Mouse (Mus musculus) MEL (cell line): ENCODE data around the gene Lrrn4. TPM values are rescaled to one million over a fixed set of nuclear protein-coding genes. Genes with fewer than 3 reads are reported as not detected.

Source experiments
- DNase-seq: peaks from one replicate; pipeline ENCODE4 v3.0.0; 2011; ENCODE audit warnings: low read depth, low spot score
- H3K27ac ChIP-seq: 2 replicates; pipeline ENCODE4 v1.5.1; 2012; ENCODE audit warnings: low read depth, mild to moderate bottlenecking, control low read depth, low read length, moderate library complexity; ENCODE audit not compliant: control insufficient read depth
- H3K27me3 ChIP-seq, 2 experiments: fragments of 150-350 bp in 1 of 2; sonication (generic) in 1 of 2; 2 replicates each; pipeline ENCODE4 v1.6.1; 2012; ENCODE audit warnings: low read length in 2 of 2, mild to moderate bottlenecking in 2 of 2, improper control_type of control experiment in 1 of 2, moderate library complexity in 1 of 2; ENCODE audit not compliant: insufficient read depth in 2 of 2, control insufficient read depth in 1 of 2
- H3K36me3 ChIP-seq, 2 experiments: 2 replicates each; pipeline ENCODE4 v1.6.1; 2012 to 2014; ENCODE audit warnings: low read length in 2 of 2, improper control_type of control experiment in 1 of 2, inconsistent platforms in 1 of 2, mild to moderate bottlenecking in 1 of 2; ENCODE audit not compliant: insufficient read depth in 2 of 2, control insufficient read depth in 1 of 2
- H3K4me1 ChIP-seq, 2 experiments: fragments of 150-350 bp in 1 of 2; sonication (generic) in 1 of 2; 2 replicates each; pipeline ENCODE4 v1.6.1; 2012; ENCODE audit warnings: low read length in 2 of 2, improper control_type of control experiment in 1 of 2, mild to moderate bottlenecking in 1 of 2; ENCODE audit not compliant: insufficient read depth in 2 of 2, control insufficient read depth in 1 of 2
- H3K4me3 ChIP-seq, 2 experiments: fragments of 150-350 bp in 1 of 2; sonication (generic) in 1 of 2; 2 replicates each; pipeline ENCODE4 v1.5.1; 2012; ENCODE audit warnings: low read depth in 2 of 2, low read length in 2 of 2, mild to moderate bottlenecking in 2 of 2, moderate library complexity in 2 of 2, control low read depth in 1 of 2, improper control_type of control experiment in 1 of 2; ENCODE audit not compliant: control insufficient read depth in 1 of 2, insufficient read depth in 1 of 2
- H3K79me2 ChIP-seq: 2 replicates; pipeline ENCODE4 v1.6.1; 2012; ENCODE audit warnings: mild to moderate bottlenecking, low read length, moderate library complexity; ENCODE audit not compliant: control insufficient read depth, poor library complexity, insufficient read depth
- H3K9ac ChIP-seq: 2 replicates; pipeline ENCODE4 v1.6.1; 2012; ENCODE audit warnings: low read depth, mild to moderate bottlenecking, control low read depth, low read length, moderate library complexity; ENCODE audit not compliant: control insufficient read depth, poor library complexity, severe bottlenecking
- H3K9me3 ChIP-seq: fragments of 150-350 bp; sonication (generic); replicated peaks from 2 replicates; pipeline ENCODE4 v1.6.1; 2012; ENCODE audit warnings: mild to moderate bottlenecking, low read length, improper control_type of control experiment, moderate library complexity; ENCODE audit not compliant: insufficient read depth
- CHD1 ChIP-seq: IDR thresholded peaks from 2 replicates; pipeline ENCODE4 v1.6.1; 2012; ENCODE audit warnings: low read depth, mild to moderate bottlenecking, inconsistent platforms, low read length, improper control_type of control experiment
- CHD2 ChIP-seq: IDR thresholded peaks from 2 replicates; pipeline ENCODE4 v1.6.1; 2011; ENCODE audit warnings: low read length, improper control_type of control experiment
- CTCF ChIP-seq, 3 experiments: IDR thresholded peaks in 2 of 3; conservative IDR thresholded peaks in 1 of 3; 2 replicates each; pipeline ENCODE4 v1.5.1; 2011 to 2012; ENCODE audit warnings: low read length in 3 of 3, low read depth in 2 of 3, mild to moderate bottlenecking in 2 of 3, improper control_type of control experiment in 1 of 3, inconsistent platforms in 1 of 3, mixed read lengths in 1 of 3, moderate library complexity in 1 of 3; ENCODE audit not compliant: control insufficient read depth in 1 of 3, insufficient read depth in 1 of 3, poor library complexity in 1 of 3, severe bottlenecking in 1 of 3
- E2F4 ChIP-seq: IDR thresholded peaks from 2 replicates; pipeline ENCODE4 v1.6.1; 2011; ENCODE audit warnings: low read depth, low read length, improper control_type of control experiment, borderline replicate concordance
- ELF1 ChIP-seq: IDR thresholded peaks from 2 replicates; pipeline ENCODE4 v1.6.1; 2014; ENCODE audit warnings: low read depth, mild to moderate bottlenecking, inconsistent platforms, low read length, improper control_type of control experiment, moderate library complexity
- EP300 ChIP-seq, 2 experiments: IDR thresholded peaks; 2 replicates each; pipeline ENCODE4 v1.6.1; 2011; ENCODE audit warnings: improper control_type of control experiment in 2 of 2, low read length in 2 of 2, low read depth in 1 of 2, mild to moderate bottlenecking in 1 of 2
- GABPA ChIP-seq: IDR thresholded peaks from 2 replicates; pipeline ENCODE4 v1.6.1; 2012; ENCODE audit warnings: low read depth, mild to moderate bottlenecking, inconsistent platforms, low read length, improper control_type of control experiment, moderate library complexity
- KAT2A ChIP-seq: conservative IDR thresholded peaks from 2 replicates; pipeline ENCODE4 v1.6.1; 2012; ENCODE audit warnings: low read depth, low read length, improper control_type of control experiment, inconsistent platforms
- MAFK ChIP-seq: IDR thresholded peaks from 2 replicates; pipeline ENCODE4 v1.6.1; 2011; ENCODE audit warnings: low read depth, mild to moderate bottlenecking, low read length, improper control_type of control experiment, borderline replicate concordance
- MAX ChIP-seq: IDR thresholded peaks from 2 replicates; pipeline ENCODE4 v1.6.1; 2011; ENCODE audit warnings: low read length, improper control_type of control experiment
- MEF2A ChIP-seq: IDR thresholded peaks from 2 replicates; pipeline ENCODE4 v1.6.1; 2014; ENCODE audit warnings: low read depth, mild to moderate bottlenecking, inconsistent platforms, low read length, improper control_type of control experiment; ENCODE audit not compliant: poor library complexity, insufficient replicate concordance, severe bottlenecking; ENCODE audit errors: extremely low read depth
- MXI1 ChIP-seq: IDR thresholded peaks from 2 replicates; pipeline ENCODE4 v1.6.1; 2011; ENCODE audit warnings: mild to moderate bottlenecking, low read depth, low read length, improper control_type of control experiment
- MYB ChIP-seq: IDR thresholded peaks from 2 replicates; pipeline ENCODE4 v1.6.1; 2011; ENCODE audit warnings: mild to moderate bottlenecking, low read depth, low read length, improper control_type of control experiment
- MYC ChIP-seq: IDR thresholded peaks from 2 replicates; pipeline ENCODE4 v1.6.1; 2011; ENCODE audit warnings: low read depth, mild to moderate bottlenecking, low read length, improper control_type of control experiment, moderate library complexity
- NELFE ChIP-seq: IDR thresholded peaks from 2 replicates; pipeline ENCODE4 v1.6.1; 2011; ENCODE audit warnings: low read depth, low read length, improper control_type of control experiment
- NRF1 ChIP-seq: IDR thresholded peaks from 2 replicates; pipeline ENCODE4 v1.6.1; 2014; ENCODE audit warnings: low read depth, mild to moderate bottlenecking, inconsistent platforms, low read length, improper control_type of control experiment, moderate library complexity; ENCODE audit not compliant: poor library complexity, insufficient read depth, severe bottlenecking
- POLR2A ChIP-seq, 2 experiments: IDR thresholded peaks; 2 replicates each; pipeline ENCODE4 v1.6.1; 2011 to 2012; ENCODE audit warnings: low read length in 2 of 2, mild to moderate bottlenecking in 2 of 2, control low read depth in 1 of 2, improper control_type of control experiment in 1 of 2, low read depth in 1 of 2, moderate library complexity in 1 of 2; ENCODE audit not compliant: control insufficient read depth in 1 of 2, insufficient read depth in 1 of 2, poor library complexity in 1 of 2
- POLR2AphosphoS5 ChIP-seq: IDR thresholded peaks from 2 replicates; pipeline ENCODE4 v1.6.1; 2012; ENCODE audit warnings: low read depth, borderline replicate concordance, mild to moderate bottlenecking, inconsistent platforms, low read length, moderate library complexity, mixed read lengths
- RAD21 ChIP-seq: IDR thresholded peaks from 2 replicates; pipeline ENCODE4 v1.6.1; 2011; ENCODE audit warnings: mild to moderate bottlenecking, low read depth, low read length, improper control_type of control experiment
- SMC3 ChIP-seq: IDR thresholded peaks from 2 replicates; pipeline ENCODE4 v1.6.1; 2011; ENCODE audit warnings: low read depth, low read length, improper control_type of control experiment
- TBP ChIP-seq: IDR thresholded peaks from 2 replicates; pipeline ENCODE4 v1.8.0; 2011; ENCODE audit warnings: low read depth, low read length, improper control_type of control experiment
- TCF12 ChIP-seq: IDR thresholded peaks from 2 replicates; pipeline ENCODE4 v1.6.1; 2014; ENCODE audit warnings: low read depth, mild to moderate bottlenecking, inconsistent platforms, low read length, improper control_type of control experiment, moderate library complexity
- UBTF ChIP-seq: IDR thresholded peaks from 2 replicates; pipeline ENCODE4 v1.6.1; 2012; ENCODE audit warnings: low read depth, mild to moderate bottlenecking, inconsistent platforms, low read length, improper control_type of control experiment, moderate library complexity, borderline replicate concordance; ENCODE audit not compliant: insufficient read depth
- USF2 ChIP-seq, 2 experiments: IDR thresholded peaks; 2 replicates each; pipeline ENCODE4 v1.6.1; 2011 to 2012; ENCODE audit warnings: improper control_type of control experiment in 2 of 2, low read length in 2 of 2, borderline replicate concordance in 1 of 2, inconsistent platforms in 1 of 2, low read depth in 1 of 2, mild to moderate bottlenecking in 1 of 2; ENCODE audit not compliant: insufficient read depth in 1 of 2
- ZKSCAN1 ChIP-seq: IDR thresholded peaks from 2 replicates; pipeline ENCODE4 v1.6.1; 2012; ENCODE audit warnings: low read depth, mild to moderate bottlenecking, inconsistent platforms, low read length, improper control_type of control experiment, moderate library complexity
- ZNF384 ChIP-seq: IDR thresholded peaks from 2 replicates; pipeline ENCODE4 v1.6.1; 2012; ENCODE audit warnings: low read depth, mild to moderate bottlenecking, inconsistent platforms, low read length, improper control_type of control experiment
- polyA plus RNA-seq, 2 experiments: library from polyadenylated mRNA; stranded (reverse) in 1 of 2; unstranded in 1 of 2; fragments of >175 nt in 1 of 2; fragments of >200 nt in 1 of 2; gene quantifications; 2 replicates each; pipeline versions ENCODE4 v1.2.1 to v1.2.4; 2012; ENCODE audit warnings: low replicate concordance in 2 of 2, low read depth in 1 of 2; ENCODE audit not compliant: insufficient read length in 2 of 2, insufficient read depth in 1 of 2, missing spikeins in 1 of 2
- total RNA-seq: library from RNA; depleted of rRNA; stranded (reverse); fragments of 300-350 nt; gene quantifications from 2 replicates; pipeline ENCODE4 v1.2.3, GENCODE M21; 2012

Lrrn4 gene
- total and polyA plus RNA-seq, 3 experiments: not detected

DNA sequence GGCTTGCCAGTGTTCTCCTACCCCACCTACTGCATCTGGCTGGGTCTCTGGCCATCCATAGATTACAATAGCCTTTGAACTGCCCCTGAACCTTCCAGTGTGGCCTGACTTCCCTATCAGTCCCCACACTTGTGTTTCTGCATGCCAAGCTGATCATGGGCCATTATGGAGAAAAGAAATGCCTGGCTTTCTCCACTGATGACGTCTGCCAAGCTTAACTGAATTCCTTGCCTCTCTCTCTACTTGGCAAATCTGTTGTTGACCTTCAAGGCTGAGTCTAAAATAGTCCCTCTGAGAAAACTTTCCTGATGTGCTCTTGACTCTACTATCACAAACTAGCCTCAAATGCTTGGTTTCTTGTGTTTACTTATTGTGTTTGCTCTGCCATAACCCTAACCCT, 17.5 kb upstream of the Lrrn4 start:
- H3K27ac ChIP-seq: no peak overlapping the region
- H3K36me3 ChIP-seq: no peaks in the 10 kb centered on the region
- H3K79me2 ChIP-seq: no peaks in the 10 kb centered on the region
- no peak overlapping the region for H3K4me3 ChIP-seq
- H3K4me1 ChIP-seq: no peaks in the 10 kb centered on the region
- peaks cover 0 to 1% of the 10 kb centered on the region in 2 experiments; a peak in 1 of 4 replicates for H3K27me3 ChIP-seq
- no peak for DNase-seq
- TF ChIP-seq MXI1 (no peak), RAD21 (no peak), POLR2A (IDR thresholded peaks at IDR 0.05; ENCODE audit: control insufficient read depth in 1 of 2, insufficient read depth in 1 of 2, low read depth in 1 of 2, low read length in 2 of 2, poor library complexity in 1 of 2) (no peak), CTCF (IDR thresholded peaks at IDR 0.05 in 2 of 3, conservative IDR thresholded peaks at IDR 0.05 in 1 of 3; ENCODE audit: control insufficient read depth in 1 of 3, insufficient read depth in 1 of 3, low read depth in 2 of 3, low read length in 3 of 3, poor library complexity in 1 of 3, severe bottlenecking in 1 of 3) (no peak), NELFE (no peak), SMC3 (no peak), E2F4 (no peak), POLR2AphosphoS5 (no peak), MYC (no peak), EP300 (IDR thresholded peaks at IDR 0.05; ENCODE audit: low read depth in 1 of 2, low read length in 2 of 2) (no peak), KAT2A (no peak), MAX (no peak), MYB (no peak), USF2 (IDR thresholded peaks at IDR 0.05; ENCODE audit: borderline replicate concordance in 1 of 2, insufficient read depth in 1 of 2, low read depth in 1 of 2, low read length in 2 of 2) (no peak), GABPA (no peak), ZKSCAN1 (no peak), MAFK (no peak)
- TF ChIP-seq, all 39 proteins: peak for 0
- no peaks in the 10 kb centered on the region for H3K9me3 ChIP-seq
- no peak overlapping the region for H3K9ac ChIP-seq

DNA sequence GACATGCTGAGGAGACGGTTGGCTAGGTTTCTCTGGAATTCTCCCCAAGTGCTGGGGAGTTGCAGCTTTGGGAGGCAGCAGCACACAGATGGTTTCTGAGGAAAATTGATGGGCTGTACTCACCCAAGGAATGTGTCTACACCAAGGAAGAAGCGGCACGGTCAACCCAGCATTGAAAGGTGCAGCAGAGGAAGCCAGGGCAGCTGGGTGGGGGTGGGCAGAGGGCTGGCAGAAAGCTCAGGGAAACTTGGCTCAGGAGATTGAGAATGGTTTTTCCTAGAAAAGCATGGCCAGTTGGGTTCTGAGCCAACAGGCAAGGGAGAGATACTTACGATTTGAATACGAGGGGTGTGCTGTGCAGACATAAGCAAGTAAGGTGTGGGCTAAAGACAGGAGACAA, 13.1 kb upstream of the Lrrn4 start:
- Histone ChIP-seq H3K4me1 (no peaks in the 10 kb centered on the region), H3K9me3 (no peaks in the 10 kb centered on the region), H3K27ac (no peak overlapping the region), H3K27me3 (peaks cover 0 to 1% of the 10 kb centered on the region in 2 experiments; a peak in 1 of 4 replicates), H3K36me3 (no peaks in the 10 kb centered on the region), H3K4me3 (no peak overlapping the region), H3K79me2 (no peaks in the 10 kb centered on the region), H3K9ac (no peak overlapping the region)
- TF ChIP-seq UBTF (no peak), TBP (no peak), ZNF384 (no peak), CHD1 (no peak), MYC (no peak), MAFK (no peak), NRF1 (no peak), MEF2A (no peak), ELF1 (no peak), TCF12 (no peak), POLR2A (IDR thresholded peaks at IDR 0.05; ENCODE audit: control insufficient read depth in 1 of 2, insufficient read depth in 1 of 2, low read depth in 1 of 2, low read length in 2 of 2, poor library complexity in 1 of 2) (no peak), CHD2 (no peak), E2F4 (no peak)
- DNase-seq: no peak
